Mouse (Mus musculus) hematopoietic stem cell, adult 5-6 weeks (primary cell): ENCODE data around the gene Phf20. TPM values are rescaled to one million over a fixed set of nuclear protein-coding genes. Genes with fewer than 3 reads are reported as not detected.

Experiments
- ATAC-seq, 2 experiments: fragments of 125-278 bp in 1 of 2; replicated peaks in 1 of 2; 2 replicates each; pipeline ENCODE4 v1.8.0; 2016 to 2017; ENCODE audit warnings: inconsistent platforms in 2 of 2, mild to moderate bottlenecking in 2 of 2, moderate number of reproducible peaks in 2 of 2, low read depth in 1 of 2, moderate TSS enrichment in 1 of 2; ENCODE audit not compliant: low FRiP score in 2 of 2, poor library complexity in 2 of 2, severe bottlenecking in 2 of 2, insufficient read depth in 1 of 2, low TSS enrichment in 1 of 2
- total RNA-seq: library from RNA; stranded (forward); fragments of 172-1452, 232-1000 nt; gene quantifications from 2 replicates; pipeline ENCODE4 v1.2.3, GENCODE M21; 2017

Gene Phf20
- total RNA-seq, 1 experiment from 2014 or later = 111 TPM

DNA sequence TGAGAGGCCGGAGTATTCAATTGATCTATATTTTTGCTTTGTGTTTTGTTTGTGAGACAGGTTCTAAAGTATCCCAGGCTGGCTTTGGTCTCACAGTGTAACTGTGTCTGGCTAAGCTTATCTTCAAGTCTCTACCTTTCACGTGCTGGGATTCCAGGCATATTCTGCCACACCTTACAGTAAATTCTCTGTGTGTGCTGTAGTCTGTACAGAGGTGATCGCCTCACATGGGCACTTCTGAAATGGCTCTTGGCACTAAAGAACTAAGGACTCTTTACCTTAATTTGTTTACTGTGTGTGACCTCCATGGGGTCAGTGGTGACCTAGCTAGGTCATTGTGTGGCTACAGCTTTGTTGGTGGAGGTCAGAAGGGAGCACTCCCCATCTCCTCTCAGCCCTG is 99.9 kb downstream of the Phf20 start:
- ATAC-seq = no peak

GRCm38 (mm10) chr2:156297653-156298052 is 101.4 kb downstream of the Phf20 start:
- no peak for ATAC-seq

DNA sequence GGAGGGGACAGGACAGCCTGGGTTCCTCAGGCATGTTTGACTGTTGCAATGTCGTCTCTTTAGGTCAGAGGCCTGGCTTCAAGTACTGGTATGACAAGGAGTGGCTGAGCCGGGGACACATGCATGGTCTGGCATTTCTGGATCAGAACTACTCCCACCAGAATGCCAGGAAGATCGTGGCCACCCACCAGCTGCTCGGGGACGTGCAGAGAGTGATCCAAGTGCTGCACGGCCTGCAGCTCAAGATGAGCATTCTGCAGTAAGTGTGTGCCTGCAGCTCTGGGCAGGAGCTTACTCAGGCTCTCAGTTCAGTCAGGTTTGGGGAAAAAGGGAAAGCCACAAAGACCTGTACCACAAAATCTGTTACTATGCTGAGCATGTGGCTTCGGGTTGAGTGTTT is 102.2 kb downstream of the Phf20 start:
- peak in 1 of 2 experiments; percentile 15; a peak in 1 of 4 replicates for ATAC-seq

DNA sequence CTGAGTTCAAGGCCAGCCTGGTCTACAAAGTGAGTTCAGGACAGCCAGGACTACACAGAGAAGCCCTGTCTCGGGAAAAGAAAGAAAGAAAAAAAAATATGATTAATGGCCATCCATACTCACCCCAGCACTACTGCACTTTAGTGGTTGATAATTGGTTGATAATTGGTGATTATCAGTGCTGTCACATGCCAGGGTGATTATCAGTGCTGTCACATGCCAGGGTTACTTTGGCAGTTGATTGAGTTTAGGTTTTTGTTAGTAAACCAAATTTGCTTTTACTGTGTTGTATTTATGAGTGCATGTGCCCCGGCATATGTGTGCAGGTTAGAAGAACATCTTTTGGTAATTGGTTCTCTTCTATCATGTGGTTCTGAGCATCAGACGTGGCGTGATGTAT is 105.8 kb downstream of the Phf20 start:
- ATAC-seq = no peak

- no peak for ATAC-seq
Observed at GRCm38 (mm10) chr2:156304351-156304750, 108.1 kb downstream of the Phf20 start.

DNA sequence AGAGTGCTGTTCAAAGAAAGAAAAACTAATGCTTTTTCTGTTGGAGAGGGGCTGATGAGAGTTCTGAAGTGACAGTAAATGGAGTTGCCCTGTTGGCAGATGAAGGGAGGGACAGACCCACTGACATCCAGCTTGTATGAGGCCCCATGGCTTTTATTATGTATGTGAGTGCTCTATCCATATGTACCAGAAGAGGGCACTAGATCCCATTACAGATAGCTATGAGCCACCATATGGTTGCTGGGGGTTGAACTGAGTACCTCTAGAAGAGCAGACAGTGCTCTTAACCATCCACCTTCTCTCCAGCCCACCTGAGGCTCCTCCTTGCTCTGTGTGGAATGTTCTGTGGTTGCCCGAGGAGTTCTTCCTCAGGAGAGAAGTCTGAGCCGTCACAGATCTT is 109.6 kb downstream of the Phf20 start:
- ATAC-seq = peak; percentile 61 to 77; a peak in 3 of 4 replicates

- no peak for ATAC-seq
Observed at GRCm38 (mm10) chr2:156307261-156307660, 111.0 kb downstream of the Phf20 start.

- ATAC-seq = no peak
Observed at GRCm38 (mm10) chr2:156309948-156310347, 113.7 kb downstream of the Phf20 start.

DNA sequence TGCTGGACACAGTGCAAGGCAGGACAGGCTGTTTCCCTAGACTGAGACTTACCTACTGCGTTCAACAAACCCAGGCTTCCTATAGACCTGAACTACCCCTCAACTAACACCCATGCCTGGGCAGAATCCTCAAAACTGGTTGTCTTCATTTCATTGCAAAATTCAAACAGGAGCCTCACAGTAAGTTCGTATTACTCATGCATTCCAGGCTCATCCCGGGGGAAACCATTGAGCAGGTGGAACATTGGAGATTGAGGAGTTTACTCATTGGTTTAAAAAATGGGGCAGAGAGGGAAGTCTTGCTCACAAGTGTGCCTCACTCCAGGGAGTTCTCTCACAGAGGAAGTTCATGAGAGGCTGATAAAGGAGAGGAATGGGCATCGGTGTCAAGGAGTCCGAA is 114.2 kb downstream of the Phf20 start:
- no peak for ATAC-seq

- no peak for ATAC-seq
Observed at GRCm38 (mm10) chr2:156310945-156311344, 114.7 kb downstream of the Phf20 start.

- ATAC-seq = no peak
Observed at GRCm38 (mm10) chr2:156311441-156311840, 115.2 kb downstream of the Phf20 start.

DNA sequence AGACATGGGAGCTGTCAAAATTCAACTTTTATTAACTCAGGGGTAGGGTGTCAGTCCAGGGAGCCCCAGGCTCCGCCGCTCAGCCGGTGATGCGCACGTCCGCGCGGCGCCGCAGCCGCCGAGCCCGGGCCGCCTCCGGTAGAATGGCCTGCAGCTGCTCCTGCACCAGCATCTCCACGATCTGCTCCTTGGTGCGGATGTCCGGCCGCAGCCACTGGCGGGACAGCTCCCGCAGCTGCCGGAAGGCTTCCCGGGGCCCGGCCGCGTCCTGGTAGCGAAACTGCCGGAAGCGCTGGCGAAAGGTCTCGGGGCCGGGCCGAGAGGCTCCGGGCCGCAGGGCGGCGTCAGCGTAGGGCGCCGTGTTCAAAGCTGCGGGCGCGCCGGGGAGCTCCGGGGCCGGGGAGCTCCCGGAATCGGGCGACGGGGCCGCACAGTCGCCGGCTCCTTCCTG is 115.6 kb downstream of the Phf20 start:
- peak in 1 of 2 experiments; percentile 57; a peak in 3 of 4 replicates for ATAC-seq

DNA sequence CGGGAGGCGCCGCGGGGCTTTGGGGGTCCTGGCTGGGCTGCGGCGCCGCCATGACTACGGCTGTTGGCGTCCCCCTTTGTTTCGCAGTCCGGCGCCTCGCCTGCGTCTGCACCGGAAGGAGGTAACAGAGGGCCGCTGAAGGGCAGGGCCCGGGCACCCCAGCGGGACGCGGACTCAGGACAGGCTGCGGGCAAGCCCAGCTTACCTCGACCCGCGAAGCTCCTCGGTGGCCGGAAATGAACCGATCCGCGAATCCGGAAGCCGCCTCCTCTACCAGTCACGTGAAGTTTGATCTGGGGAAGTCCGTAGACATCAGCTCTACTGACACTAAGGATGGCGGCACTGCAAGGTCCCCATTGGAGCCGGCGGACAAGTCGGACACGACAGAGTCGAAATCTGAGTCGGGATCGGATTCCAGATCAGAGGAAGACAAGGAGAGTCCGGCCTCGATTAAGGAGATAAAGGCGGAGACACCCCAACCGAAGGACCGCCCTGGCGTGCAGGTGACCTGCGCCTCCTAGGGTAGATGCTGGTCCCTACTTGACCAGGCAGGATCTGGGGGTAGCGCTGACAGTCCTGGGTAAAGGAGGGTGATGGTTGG is 116.1 kb downstream of the Phf20 start, which contains the start of the genes Cnbd2 and Scand1:
Gene Cnbd2, plus strand, starts transcription at position 3 of the 601 bp plus-strand sequence.
Gene Scand1, minus strand, starts transcription at position 408 of the 601 bp plus-strand sequence.
- peak; percentile 90 to 93 for ATAC-seq

- no peak for ATAC-seq
Observed at GRCm38 (mm10) chr2:156313153-156313552, 116.9 kb downstream of the Phf20 start.

GRCm38 (mm10) chr2:156314811-156315210 is 118.5 kb downstream of the Phf20 start:
- no peak for ATAC-seq

DNA sequence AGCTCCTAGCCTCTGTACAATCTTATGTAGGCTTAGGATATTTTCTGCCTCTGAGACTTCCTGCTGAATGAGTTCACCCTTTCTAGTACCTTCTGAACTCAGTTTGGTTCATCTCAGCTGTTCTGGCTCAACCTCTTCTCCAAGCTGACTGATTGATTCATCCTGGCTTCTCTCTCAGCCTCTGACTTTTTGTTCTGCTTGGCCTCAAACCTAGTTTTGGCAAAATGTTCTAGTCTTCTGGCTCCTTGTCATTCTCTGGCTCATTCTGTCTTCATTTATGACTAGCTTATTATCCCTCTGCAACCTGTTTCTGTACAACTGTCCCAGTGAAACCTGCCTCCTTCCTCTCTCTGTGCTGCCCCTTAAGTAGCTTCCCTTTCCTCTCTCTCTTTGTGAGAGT is 122.2 kb downstream of the Phf20 start:
- ATAC-seq = no peak

DNA sequence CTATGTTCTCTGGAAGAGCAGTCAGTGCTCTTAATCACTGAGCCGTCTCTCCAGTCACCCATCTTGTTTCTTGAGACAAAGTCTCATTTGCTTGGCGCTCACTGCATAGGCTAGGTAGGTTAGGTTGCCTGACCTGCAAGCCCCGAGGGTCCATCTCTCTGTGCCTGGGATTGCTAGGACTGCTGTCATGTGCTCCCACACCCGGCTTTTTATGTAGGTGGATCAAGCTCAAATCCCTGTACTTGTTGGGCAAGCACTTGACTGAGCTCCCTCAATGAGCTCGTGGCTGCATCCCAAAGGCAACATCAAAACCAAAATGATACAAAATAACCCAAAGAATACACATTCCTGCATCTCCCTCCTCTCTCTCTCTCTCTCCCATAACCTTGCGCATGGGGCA is 125.3 kb downstream of the Phf20 start:
- ATAC-seq = no peak

- peak; percentile 53 to 84; a peak in 3 of 4 replicates for ATAC-seq
Observed at GRCm38 (mm10) chr2:156324116-156324588, 127.9 kb downstream of the Phf20 start.

DNA sequence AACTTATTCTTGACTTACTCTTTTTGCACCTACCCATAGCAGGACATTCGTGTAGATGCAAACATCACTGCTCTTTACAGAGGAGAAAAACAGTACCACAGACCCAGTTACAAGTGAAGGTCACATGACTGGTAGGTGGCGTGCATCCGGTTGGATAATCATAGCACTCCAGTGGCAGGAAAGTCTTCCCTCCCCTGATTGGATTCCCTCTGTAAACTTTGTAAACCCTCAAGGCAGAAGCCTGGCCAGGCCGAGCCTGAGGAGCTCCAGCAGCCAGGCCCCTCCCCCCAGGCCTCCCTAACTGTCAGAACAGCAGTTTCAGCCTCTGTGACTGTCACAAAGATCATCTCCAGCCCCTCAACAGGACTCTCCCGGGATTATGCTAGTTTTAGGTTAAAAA is 128.4 kb downstream of the Phf20 start:
- ATAC-seq = peak; percentile 42 to 50; a peak in 3 of 4 replicates
